Mouse (Mus musculus): ENCODE measurements around the gene Homer2. TPM values are rescaled to one million over a fixed set of nuclear protein-coding genes. Genes with fewer than 3 reads are reported as not detected.

The Homer2 gene
- polyA plus RNA-seq, 1 experiment from 2014 or later, result 26.4 TPM

DNA sequence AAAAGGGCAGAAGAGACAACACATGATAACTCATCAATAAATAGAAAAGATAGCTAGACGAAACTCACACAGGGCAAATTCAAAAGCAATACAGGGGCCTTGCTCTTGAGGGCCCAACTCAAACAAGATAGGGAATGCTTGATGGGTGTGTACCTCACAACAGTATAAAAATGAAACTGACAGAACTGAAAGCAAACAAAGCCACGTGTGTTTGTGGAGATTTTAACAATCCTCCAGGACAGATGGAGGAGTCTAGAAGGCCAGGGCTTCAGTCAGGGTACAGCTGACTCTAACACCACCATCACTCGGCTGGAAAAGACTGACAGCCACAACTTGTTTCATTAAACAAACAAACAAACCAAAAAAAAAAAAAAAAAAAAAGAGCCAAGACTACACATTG is 44.3 kb downstream of the Homer2 start:
- Histone ChIP-seq H3K4me3 (ENCODE audit: low read depth, low read length) (no peak overlapping the region), H3K27me3 (ENCODE audit: control insufficient read depth, insufficient read depth, low read length) (no peaks in the 10 kb centered on the region), H3K9ac (replicated peaks; ENCODE audit: low read depth, low read length) (no peak overlapping the region), H3K27ac (ENCODE audit: low read depth, low read length) (no peak overlapping the region), H3K4me2 (ENCODE audit: low read depth, low read length) (no peak overlapping the region), H3K4me1 (ENCODE audit: control insufficient read depth, insufficient read depth, low read length) (no peaks in the 10 kb centered on the region), H3K36me3 (ENCODE audit: control insufficient read depth, insufficient read depth, low read length) (no peaks in the 10 kb centered on the region), H3K9me3 (ENCODE audit: control insufficient read depth, low read length) (no peaks in the 10 kb centered on the region)
- WGBS, result 68% methylated on average over 3 of the region's 3 CpGs
- no peak for ATAC-seq (ENCODE audit: low read depth)

DNA sequence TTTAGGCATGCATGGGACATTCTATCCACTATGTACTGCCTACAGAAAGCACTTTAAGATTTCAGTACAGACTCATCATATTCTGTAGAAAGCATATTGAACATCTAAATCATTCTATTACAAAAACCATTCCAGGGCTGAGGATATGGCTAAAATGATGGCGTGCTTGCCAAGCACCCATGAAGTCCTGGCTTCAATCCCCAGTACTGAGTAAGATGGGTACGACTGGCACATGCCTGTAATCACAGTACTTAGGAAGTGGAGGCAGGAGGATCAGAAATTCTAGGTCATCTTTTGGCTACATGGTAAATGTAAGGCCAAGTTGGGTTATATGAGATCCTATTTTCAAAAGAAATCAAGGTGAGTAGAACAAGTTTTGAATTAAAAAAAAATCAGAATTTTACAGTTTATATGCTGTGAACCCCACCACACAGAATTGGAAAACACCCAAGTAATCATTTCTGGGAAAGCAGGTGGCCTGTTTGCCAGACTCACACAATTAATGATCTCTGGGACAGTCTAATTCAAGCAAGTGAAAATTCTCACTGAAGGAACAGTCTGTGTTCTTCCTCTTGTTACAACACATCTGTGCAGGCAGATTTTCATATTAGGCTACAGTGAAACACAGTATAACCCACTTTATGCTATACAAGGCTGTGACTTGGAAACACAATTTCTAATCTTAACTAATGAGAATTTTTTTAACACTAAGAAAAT is 49.5 kb downstream of the Homer2 start:
- Histone ChIP-seq H3K4me1 (ENCODE audit: control insufficient read depth, insufficient read depth, low read length) (peaks cover 30% of the 10 kb centered on the region; the same call in 1 of the 2 replicates), H3K9me3 (ENCODE audit: control insufficient read depth, low read length) (no peaks in the 10 kb centered on the region), H3K4me3 (ENCODE audit: low read depth, low read length) (no peak overlapping the region), H3K27me3 (ENCODE audit: control insufficient read depth, insufficient read depth, low read length) (no peaks in the 10 kb centered on the region), H3K36me3 (ENCODE audit: control insufficient read depth, insufficient read depth, low read length) (no peaks in the 10 kb centered on the region), H3K4me2 (ENCODE audit: low read depth, low read length) (no peak overlapping the region), H3K27ac (ENCODE audit: low read depth, low read length) (no peak overlapping the region), H3K9ac (replicated peaks; ENCODE audit: low read depth, low read length) (no peak overlapping the region)
- 64% methylated on average over 2 of the region's 2 CpGs for WGBS
- no peak for ATAC-seq (ENCODE audit: low read depth)

DNA sequence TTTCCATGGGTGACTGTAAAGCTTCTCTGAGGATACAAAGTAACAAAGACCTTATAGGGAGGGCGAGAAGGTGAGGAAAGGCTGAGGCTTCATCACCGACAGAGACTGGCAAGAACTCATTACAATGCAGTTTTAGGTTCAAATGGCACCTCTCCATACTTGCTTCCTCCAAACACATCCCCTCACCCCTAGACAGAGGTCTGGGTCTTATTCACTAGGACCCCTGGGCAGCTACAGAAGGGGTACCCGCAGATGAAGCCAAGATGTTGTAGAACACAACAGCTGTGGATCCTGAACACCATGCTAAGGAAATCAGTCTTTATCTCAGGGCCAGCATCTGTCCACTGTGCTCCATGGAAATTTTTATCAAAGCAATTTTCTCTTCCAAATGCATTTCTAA is 50.3 kb downstream of the Homer2 start:
- WGBS, result 29% methylated on average over 3 of the region's 3 CpGs

DNA sequence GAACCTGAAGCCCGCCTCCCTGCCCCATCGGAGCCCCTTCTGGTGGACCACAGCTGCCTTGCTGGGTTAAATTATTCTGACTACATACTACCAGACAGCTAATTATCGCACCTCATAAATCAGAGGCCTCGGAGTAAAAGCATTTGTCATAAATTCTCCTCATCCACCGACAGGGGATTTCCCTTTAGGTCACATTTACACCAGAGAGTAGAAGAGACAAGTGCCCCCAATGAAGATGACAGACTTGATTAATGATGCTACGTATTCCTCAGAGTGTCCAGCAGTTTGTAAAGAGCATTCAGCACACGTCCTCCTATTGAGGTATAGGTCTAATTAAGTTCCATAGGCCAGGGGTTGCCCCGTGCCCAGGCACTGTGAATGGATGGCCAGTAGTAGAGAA is 50.7 kb downstream of the Homer2 start:
- H3K4me3 ChIP-seq (ENCODE audit: low read depth, low read length), result no peak overlapping the region
- H3K4me2 ChIP-seq (ENCODE audit: low read depth, low read length), result no peak overlapping the region
- WGBS, result 14% methylated on average over 8 of the region's 8 CpGs
- H3K27ac ChIP-seq (ENCODE audit: low read depth, low read length), result peak overlapping the region; percentile 65; the same call in 1 of the 2 replicates
- H3K27me3 ChIP-seq (ENCODE audit: control insufficient read depth, insufficient read depth, low read length), result no peaks in the 10 kb centered on the region
- peaks cover 31% of the 10 kb centered on the region for H3K4me1 ChIP-seq (ENCODE audit: control insufficient read depth, insufficient read depth, low read length)
- peak; percentile 61 for ATAC-seq (ENCODE audit: low read depth)
- H3K9me3 ChIP-seq (ENCODE audit: control insufficient read depth, low read length), result no peaks in the 10 kb centered on the region
- H3K9ac ChIP-seq (replicated peaks; ENCODE audit: low read depth, low read length), result no peak overlapping the region
- no peaks in the 10 kb centered on the region for H3K36me3 ChIP-seq (ENCODE audit: control insufficient read depth, insufficient read depth, low read length)

More for the DNA sequence above, 50.3 kb downstream of the Homer2 start:
- Histone ChIP-seq H3K27me3 (ENCODE audit: control insufficient read depth, insufficient read depth, low read length) (no peaks in the 10 kb centered on the region), H3K9me3 (ENCODE audit: control insufficient read depth, low read length) (no peaks in the 10 kb centered on the region), H3K4me2 (ENCODE audit: low read depth, low read length) (no peak overlapping the region), H3K36me3 (ENCODE audit: control insufficient read depth, insufficient read depth, low read length) (no peaks in the 10 kb centered on the region), H3K4me3 (ENCODE audit: low read depth, low read length) (no peak overlapping the region), H3K4me1 (ENCODE audit: control insufficient read depth, insufficient read depth, low read length) (peaks cover 30% of the 10 kb centered on the region; the same call in 1 of the 2 replicates), H3K27ac (ENCODE audit: low read depth, low read length) (peak overlapping the region; percentile 65), H3K9ac (replicated peaks; ENCODE audit: low read depth, low read length) (no peak overlapping the region)
- ATAC-seq (ENCODE audit: low read depth), result peak; percentile 23; the same call in 1 of the 2 replicates

DNA sequence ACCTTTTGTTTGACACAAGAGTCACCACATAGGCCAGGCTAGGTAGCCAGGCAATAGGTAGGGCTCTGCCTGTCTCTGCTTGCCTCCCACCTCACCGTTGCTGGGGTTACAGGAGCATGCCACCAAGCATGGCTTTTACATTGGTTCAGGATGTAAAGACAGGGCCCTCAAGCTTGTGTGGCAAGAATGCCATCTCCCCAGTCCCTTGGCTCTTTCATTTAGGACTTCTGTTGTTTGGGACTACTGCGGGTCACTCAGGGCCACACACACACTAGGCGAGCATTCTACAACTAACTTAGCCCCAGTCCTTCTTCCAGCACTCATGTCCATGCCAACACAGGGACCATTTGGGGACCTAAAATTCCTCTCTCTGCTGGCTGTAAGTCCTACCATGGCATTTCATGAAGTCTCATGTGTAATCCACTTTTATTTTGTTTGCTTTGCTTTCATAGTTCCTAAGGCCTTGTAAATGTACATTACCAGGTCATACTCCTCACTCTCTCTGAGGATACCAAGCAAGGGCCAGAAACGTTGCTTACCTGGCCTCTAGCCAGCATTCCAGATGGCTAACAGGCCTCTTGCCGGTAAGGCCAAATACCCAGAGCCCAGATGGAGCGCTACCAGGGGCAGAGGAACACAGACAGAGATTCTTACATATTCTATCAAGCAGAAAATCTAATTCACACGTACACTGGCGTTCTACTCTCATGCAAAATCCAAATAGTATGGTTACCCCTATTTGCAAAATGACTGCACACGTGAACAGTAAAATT is 52.2 kb downstream of the Homer2 start:
- ATAC-seq (ENCODE audit: low read depth), result no peak
- no peak overlapping the region for H3K4me2 ChIP-seq (ENCODE audit: low read depth, low read length)
- WGBS, result 45% methylated on average over 9 of the region's 9 CpGs
- peak overlapping the region; percentile 31 for H3K27ac ChIP-seq (ENCODE audit: low read depth, low read length)
- H3K4me3 ChIP-seq (ENCODE audit: low read depth, low read length), result no peak overlapping the region
- no peaks in the 10 kb centered on the region for H3K36me3 ChIP-seq (ENCODE audit: control insufficient read depth, insufficient read depth, low read length)
- H3K4me1 ChIP-seq (ENCODE audit: control insufficient read depth, insufficient read depth, low read length), result peaks cover 43% of the 10 kb centered on the region
- H3K9ac ChIP-seq (replicated peaks; ENCODE audit: low read depth, low read length), result no peak overlapping the region
- H3K9me3 ChIP-seq (ENCODE audit: control insufficient read depth, low read length), result no peaks in the 10 kb centered on the region
- no peaks in the 10 kb centered on the region for H3K27me3 ChIP-seq (ENCODE audit: control insufficient read depth, insufficient read depth, low read length)

DNA sequence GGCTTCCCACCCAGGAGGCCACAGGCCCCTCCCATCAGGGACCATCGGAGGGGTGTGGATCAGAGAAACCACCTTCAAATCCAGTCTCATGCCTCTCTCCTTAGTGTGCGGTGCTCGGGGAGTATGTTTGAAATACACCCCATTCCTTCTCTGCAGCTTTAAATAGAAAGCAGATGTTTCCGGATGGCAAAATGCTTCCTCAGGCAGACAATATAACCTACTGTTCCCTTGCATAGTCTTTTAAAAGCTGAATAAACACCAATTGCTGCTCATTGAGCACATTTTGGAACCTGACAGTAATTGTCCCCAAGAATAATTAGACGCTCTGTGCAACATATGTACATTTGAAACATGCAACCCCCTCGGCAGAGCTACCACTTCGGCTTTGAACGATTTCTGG is 53.3 kb downstream of the Homer2 start:
- H3K9ac ChIP-seq (replicated peaks; ENCODE audit: low read depth, low read length), result no peak overlapping the region
- H3K4me3 ChIP-seq (ENCODE audit: low read depth, low read length), result no peak overlapping the region
- peak overlapping the region; percentile 1; the same call in 1 of the 2 replicates for H3K4me2 ChIP-seq (ENCODE audit: low read depth, low read length)
- H3K36me3 ChIP-seq (ENCODE audit: control insufficient read depth, insufficient read depth, low read length), result no peaks in the 10 kb centered on the region
- peaks cover 50% of the 10 kb centered on the region for H3K4me1 ChIP-seq (ENCODE audit: control insufficient read depth, insufficient read depth, low read length)
- no peaks in the 10 kb centered on the region for H3K9me3 ChIP-seq (ENCODE audit: control insufficient read depth, low read length)
- H3K27me3 ChIP-seq (ENCODE audit: control insufficient read depth, insufficient read depth, low read length), result no peaks in the 10 kb centered on the region
- peak overlapping the region; percentile 4; the same call in 1 of the 2 replicates for H3K27ac ChIP-seq (ENCODE audit: low read depth, low read length)
- no peak; the same call in 1 of the 2 replicates for ATAC-seq (ENCODE audit: low read depth)
- 7% methylated on average over 8 of the region's 8 CpGs for WGBS

DNA sequence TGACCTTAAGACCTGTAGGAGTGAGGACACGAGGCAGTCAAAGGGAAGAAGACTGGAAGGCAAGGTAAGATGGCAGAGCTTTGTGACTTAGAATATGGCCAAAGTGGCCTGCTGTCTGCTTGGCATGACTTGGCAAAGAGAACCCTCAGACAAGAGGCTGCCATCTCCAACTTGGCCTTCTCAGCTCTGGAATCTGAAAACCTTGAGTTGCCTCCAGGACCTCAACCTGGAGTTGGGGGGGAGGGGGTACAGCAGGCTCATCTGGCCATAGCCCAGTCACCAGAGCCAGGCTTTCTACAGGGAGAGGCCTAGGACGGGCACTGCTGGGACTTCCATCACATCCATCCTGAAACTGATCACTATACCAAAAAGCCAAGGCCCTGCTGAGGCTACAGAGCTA is 55.0 kb downstream of the Homer2 start:
- Histone ChIP-seq H3K9me3 (ENCODE audit: control insufficient read depth, low read length) (no peaks in the 10 kb centered on the region), H3K27me3 (ENCODE audit: control insufficient read depth, insufficient read depth, low read length) (no peaks in the 10 kb centered on the region), H3K4me3 (ENCODE audit: low read depth, low read length) (no peak overlapping the region), H3K4me1 (ENCODE audit: control insufficient read depth, insufficient read depth, low read length) (peaks cover 50% of the 10 kb centered on the region), H3K36me3 (ENCODE audit: control insufficient read depth, insufficient read depth, low read length) (no peaks in the 10 kb centered on the region), H3K9ac (replicated peaks; ENCODE audit: low read depth, low read length) (no peak overlapping the region), H3K4me2 (ENCODE audit: low read depth, low read length) (no peak overlapping the region), H3K27ac (ENCODE audit: low read depth, low read length) (no peak overlapping the region)
- no peak for ATAC-seq (ENCODE audit: low read depth)
- 86% methylated on average over 2 of the region's 2 CpGs for WGBS

DNA sequence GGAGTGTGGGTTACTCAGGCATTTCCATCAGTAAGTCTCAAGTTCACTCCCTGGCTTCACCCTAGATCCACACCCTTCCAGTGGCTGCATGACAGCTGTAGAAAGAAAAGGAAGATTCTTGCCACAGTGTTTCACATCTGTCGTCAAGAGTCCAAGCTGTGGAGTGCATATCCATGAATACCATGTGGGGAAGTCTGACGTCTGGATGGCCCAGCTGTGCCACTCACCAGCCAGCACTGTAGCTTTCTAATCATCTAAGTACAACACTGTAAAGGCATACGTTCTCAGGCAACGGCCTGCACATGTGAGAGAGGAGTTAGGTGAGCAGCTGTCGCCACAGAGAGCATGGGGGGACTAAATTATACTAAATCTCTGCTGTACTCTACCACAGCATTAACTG is 56.0 kb downstream of the Homer2 start:
- no peak overlapping the region for H3K4me3 ChIP-seq (ENCODE audit: low read depth, low read length)
- no peaks in the 10 kb centered on the region for H3K27me3 ChIP-seq (ENCODE audit: control insufficient read depth, insufficient read depth, low read length)
- H3K36me3 ChIP-seq (ENCODE audit: control insufficient read depth, insufficient read depth, low read length), result no peaks in the 10 kb centered on the region
- H3K27ac ChIP-seq (ENCODE audit: low read depth, low read length), result peak overlapping the region; percentile 66; the same call in 1 of the 2 replicates
- H3K4me1 ChIP-seq (ENCODE audit: control insufficient read depth, insufficient read depth, low read length), result peaks cover 45% of the 10 kb centered on the region
- H3K9me3 ChIP-seq (ENCODE audit: control insufficient read depth, low read length), result no peaks in the 10 kb centered on the region
- H3K4me2 ChIP-seq (ENCODE audit: low read depth, low read length), result no peak overlapping the region
- H3K9ac ChIP-seq (replicated peaks; ENCODE audit: low read depth, low read length), result no peak overlapping the region; the same call in 1 of the 2 replicates
- peak; percentile 45; the same call in 1 of the 2 replicates for ATAC-seq (ENCODE audit: low read depth)
- 26% methylated on average over 5 of the region's 5 CpGs for WGBS

DNA sequence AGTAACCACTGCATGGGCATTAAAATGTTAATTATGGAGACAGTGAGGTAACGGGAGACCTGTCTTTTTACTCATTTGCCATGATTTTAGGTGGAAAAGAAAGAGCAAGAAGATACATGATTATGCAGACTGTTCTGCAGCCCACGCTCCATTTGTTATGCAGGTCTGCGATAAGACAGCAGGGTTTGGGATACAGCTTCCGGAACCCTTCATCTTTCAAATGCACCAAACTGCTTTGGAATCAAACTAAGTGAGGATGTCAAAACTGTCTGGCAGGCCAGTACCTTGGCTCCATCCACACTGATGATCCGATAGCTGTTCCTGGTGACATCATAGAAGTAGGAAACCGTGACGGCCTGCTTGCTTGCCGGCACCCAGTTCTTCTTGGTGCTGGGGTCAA is 58.1 kb downstream of the Homer2 start:
- H3K9ac ChIP-seq (replicated peaks; ENCODE audit: low read depth, low read length), result no peak overlapping the region
- ATAC-seq (ENCODE audit: low read depth), result no peak
- H3K36me3 ChIP-seq (ENCODE audit: control insufficient read depth, insufficient read depth, low read length), result no peaks in the 10 kb centered on the region
- no peaks in the 10 kb centered on the region for H3K9me3 ChIP-seq (ENCODE audit: control insufficient read depth, low read length)
- 57% methylated on average over 8 of the region's 8 CpGs for WGBS
- no peaks in the 10 kb centered on the region for H3K27me3 ChIP-seq (ENCODE audit: control insufficient read depth, insufficient read depth, low read length)
- no peak overlapping the region for H3K4me3 ChIP-seq (ENCODE audit: low read depth, low read length)
- peaks cover 33% of the 10 kb centered on the region for H3K4me1 ChIP-seq (ENCODE audit: control insufficient read depth, insufficient read depth, low read length)
- no peak overlapping the region for H3K4me2 ChIP-seq (ENCODE audit: low read depth, low read length)
- H3K27ac ChIP-seq (ENCODE audit: low read depth, low read length), result peak overlapping the region; percentile 49
